Mouse (Mus musculus): ENCODE data around the gene Bri3. TPM values are rescaled to one million over a fixed set of nuclear protein-coding genes. Genes with fewer than 3 reads are reported as not detected.

Gene Bri3
- polyA plus RNA-seq, 1 experiment: 154 TPM

GRCm38 (mm10) chr5:144427861-144428260 lies 183.6 kb downstream of the Bri3 start:
- Histone ChIP-seq H3K4me1 (ENCODE audit: control insufficient read depth, insufficient read depth, insufficient read length, low read length) (no peaks in the 10 kb centered on the region), H3K4me3 (ENCODE audit: low read depth, low read length) (no peak overlapping the region), H3K36me3 (ENCODE audit: control insufficient read depth, insufficient read depth, low read length) (no peaks in the 10 kb centered on the region), H3K27me3 (ENCODE audit: control insufficient read depth, insufficient read depth, low read length) (no peaks in the 10 kb centered on the region), H3K27ac (ENCODE audit: insufficient read depth, low read depth, low read length) (no peak overlapping the region)
- TF ChIP-seq POLR2A (IDR thresholded peaks at IDR 0.05; ENCODE audit: low read depth, low read length) (no peak), CTCF (IDR thresholded peaks at IDR 0.05; ENCODE audit: extremely low read depth, insufficient read length, insufficient replicate concordance, low read depth, low read length) (no peak)
- WGBS: 61% methylated on average over 9 of the region's 9 CpGs

- Histone ChIP-seq H3K36me3 (ENCODE audit: control insufficient read depth, insufficient read depth, low read length) (no peaks in the 10 kb centered on the region), H3K27me3 (ENCODE audit: control insufficient read depth, insufficient read depth, low read length) (no peaks in the 10 kb centered on the region), H3K27ac (ENCODE audit: insufficient read depth, low read depth, low read length) (no peak overlapping the region), H3K4me1 (ENCODE audit: control insufficient read depth, insufficient read depth, insufficient read length, low read length) (no peaks in the 10 kb centered on the region), H3K4me3 (ENCODE audit: low read depth, low read length) (no peak overlapping the region)
- WGBS: 73% methylated on average over 6 of the region's 6 CpGs
- TF ChIP-seq CTCF (IDR thresholded peaks at IDR 0.05; ENCODE audit: extremely low read depth, insufficient read length, insufficient replicate concordance, low read depth, low read length): no peak
- no peak for TF ChIP-seq POLR2A (IDR thresholded peaks at IDR 0.05; ENCODE audit: low read depth, low read length)
These were observed 187.2 kb downstream of the Bri3 start for GRCm38 (mm10) chr5:144431481-144431880.

GRCm38 (mm10) chr5:144439286-144440040 lies 195.2 kb downstream of the Bri3 start:
- Histone ChIP-seq H3K27me3 (ENCODE audit: control insufficient read depth, insufficient read depth, low read length) (no peaks in the 10 kb centered on the region), H3K4me3 (ENCODE audit: low read depth, low read length) (no peak overlapping the region), H3K4me1 (ENCODE audit: control insufficient read depth, insufficient read depth, insufficient read length, low read length) (no peaks in the 10 kb centered on the region), H3K36me3 (ENCODE audit: control insufficient read depth, insufficient read depth, low read length) (no peaks in the 10 kb centered on the region), H3K27ac (ENCODE audit: insufficient read depth, low read depth, low read length) (no peak overlapping the region)
- 71% methylated on average over 10 of the region's 10 CpGs for WGBS
- no peak for TF ChIP-seq POLR2A (IDR thresholded peaks at IDR 0.05; ENCODE audit: low read depth, low read length)
- TF ChIP-seq CTCF (IDR thresholded peaks at IDR 0.05; ENCODE audit: extremely low read depth, insufficient read length, insufficient replicate concordance, low read depth, low read length): no peak

GRCm38 (mm10) chr5:144441831-144442271 lies 197.6 kb downstream of the Bri3 start:
- TF ChIP-seq CTCF (IDR thresholded peaks at IDR 0.05; ENCODE audit: extremely low read depth, insufficient read length, insufficient replicate concordance, low read depth, low read length): no peak
- TF ChIP-seq POLR2A (IDR thresholded peaks at IDR 0.05; ENCODE audit: low read depth, low read length): no peak
- WGBS: 84% methylated on average over 12 of the region's 12 CpGs
- H3K4me3 ChIP-seq (ENCODE audit: low read depth, low read length): no peak overlapping the region

GRCm38 (mm10) chr5:144446475-144447225 lies 202.4 kb downstream of the Bri3 start:
- WGBS: 76% methylated on average over 10 of the region's 10 CpGs
- Histone ChIP-seq H3K27me3 (ENCODE audit: control insufficient read depth, insufficient read depth, low read length) (no peaks in the 10 kb centered on the region), H3K4me3 (ENCODE audit: low read depth, low read length) (no peak overlapping the region)

More at GRCm38 (mm10) chr5:144441831-144442271, 197.6 kb downstream of the Bri3 start:
- no peaks in the 10 kb centered on the region for H3K27me3 ChIP-seq (ENCODE audit: control insufficient read depth, insufficient read depth, low read length)
- no peak overlapping the region for H3K27ac ChIP-seq (ENCODE audit: insufficient read depth, low read depth, low read length)
- no peaks in the 10 kb centered on the region for H3K4me1 ChIP-seq (ENCODE audit: control insufficient read depth, insufficient read depth, insufficient read length, low read length)
- H3K36me3 ChIP-seq (ENCODE audit: control insufficient read depth, insufficient read depth, low read length): no peaks in the 10 kb centered on the region

GRCm38 (mm10) chr5:144447226-144447616 lies 203.0 kb downstream of the Bri3 start:
- WGBS: 31% methylated on average over 8 of the region's 8 CpGs
- TF ChIP-seq POLR2A (IDR thresholded peaks at IDR 0.05; ENCODE audit: low read depth, low read length) (no peak), CTCF (IDR thresholded peaks at IDR 0.05; ENCODE audit: extremely low read depth, insufficient read length, insufficient replicate concordance, low read depth, low read length) (no peak)
- H3K4me3 ChIP-seq (ENCODE audit: low read depth, low read length): no peak overlapping the region

More at GRCm38 (mm10) chr5:144446475-144447225, 202.4 kb downstream of the Bri3 start:
- peaks cover 5% of the 10 kb centered on the region; the same call in 1 of the 2 replicates for H3K4me1 ChIP-seq (ENCODE audit: control insufficient read depth, insufficient read depth, insufficient read length, low read length)
- no peaks in the 10 kb centered on the region for H3K36me3 ChIP-seq (ENCODE audit: control insufficient read depth, insufficient read depth, low read length)
- H3K27ac ChIP-seq (ENCODE audit: insufficient read depth, low read depth, low read length): peak overlapping the region; percentile 30
- TF ChIP-seq CTCF (IDR thresholded peaks at IDR 0.05; ENCODE audit: extremely low read depth, insufficient read length, insufficient replicate concordance, low read depth, low read length) (no peak), POLR2A (IDR thresholded peaks at IDR 0.05; ENCODE audit: low read depth, low read length) (no peak)

GRCm38 (mm10) chr5:144447975-144448374 lies 203.7 kb downstream of the Bri3 start:
- Histone ChIP-seq H3K4me3 (ENCODE audit: low read depth, low read length) (no peak overlapping the region), H3K27me3 (ENCODE audit: control insufficient read depth, insufficient read depth, low read length) (no peaks in the 10 kb centered on the region), H3K27ac (ENCODE audit: insufficient read depth, low read depth, low read length) (peak overlapping the region; percentile 20; the same call in 1 of the 2 replicates), H3K4me1 (ENCODE audit: control insufficient read depth, insufficient read depth, insufficient read length, low read length) (peaks cover 5% of the 10 kb centered on the region; the same call in 1 of the 2 replicates), H3K36me3 (ENCODE audit: control insufficient read depth, insufficient read depth, low read length) (no peaks in the 10 kb centered on the region)
- 17% methylated on average over 5 of the region's 5 CpGs for WGBS
- TF ChIP-seq CTCF (IDR thresholded peaks at IDR 0.05; ENCODE audit: extremely low read depth, insufficient read length, insufficient replicate concordance, low read depth, low read length) (no peak), POLR2A (IDR thresholded peaks at IDR 0.05; ENCODE audit: low read depth, low read length) (no peak)

More at GRCm38 (mm10) chr5:144447226-144447616, 203.0 kb downstream of the Bri3 start:
- Histone ChIP-seq H3K4me1 (ENCODE audit: control insufficient read depth, insufficient read depth, insufficient read length, low read length) (peaks cover 5% of the 10 kb centered on the region; the same call in 1 of the 2 replicates), H3K27ac (ENCODE audit: insufficient read depth, low read depth, low read length) (peak overlapping the region; percentile 30), H3K27me3 (ENCODE audit: control insufficient read depth, insufficient read depth, low read length) (no peaks in the 10 kb centered on the region), H3K36me3 (ENCODE audit: control insufficient read depth, insufficient read depth, low read length) (no peaks in the 10 kb centered on the region)

All from small intestine, adult 2 months (tissue).